Comparison of ENCODE assay signal across 13 mouse cellular contexts in the genomic region with DNA sequence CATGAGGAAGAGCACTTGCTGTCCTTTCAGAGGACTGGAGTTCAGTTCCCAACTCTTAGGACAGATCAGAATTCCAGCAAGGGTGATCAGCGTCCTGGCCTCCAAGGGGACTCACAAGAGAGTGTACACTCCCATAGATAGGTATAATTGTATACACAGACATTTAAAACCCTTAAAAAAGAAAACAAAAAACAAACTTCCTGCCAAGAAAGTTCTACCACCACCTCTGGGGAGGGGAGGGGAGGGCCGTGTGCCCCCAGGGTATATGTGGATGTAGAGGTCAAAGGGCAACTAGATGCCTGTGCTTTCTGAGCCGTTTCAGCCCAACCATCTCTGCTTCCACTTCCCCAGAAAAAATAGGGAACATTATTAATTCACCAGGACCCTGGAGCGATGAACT.
"Had no signal": no experiment of that assay in that cellular context is flagged by ENCODE, and none has a peak within 500 bp of the region (broad histone marks: within the 10 kb centered on the region; RNA-seq: fewer than 3 reads in every experiment).

No protein-coding gene starts in this region.

- DNase-seq: lung, postnatal 4 days; retina, postnatal 1 day; right cerebral cortex, postnatal 4 days; spleen, adult 18-20 months; thymus, adult 18-20 months; thymus, postnatal 14 days had no signal

- ATAC-seq: intestine, embryonic 15.5 days; liver, embryonic 12.5 days; midbrain, embryonic 16.5 days had no signal

- H3K27ac ChIP-seq: intestine, embryonic 15.5 days; left cerebral cortex, adult 2 months; limb, embryonic 10.5 days; liver, embryonic 12.5 days; midbrain, embryonic 10.5 days; neural tube, embryonic 13.5 days had no signal

- H3K4me2 ChIP-seq: intestine, embryonic 15.5 days; liver, embryonic 12.5 days; neural tube, embryonic 13.5 days had no signal

- H3K9me3 ChIP-seq: intestine, embryonic 15.5 days; limb, embryonic 10.5 days; liver, embryonic 12.5 days; midbrain, embryonic 10.5 days; neural tube, embryonic 13.5 days had no signal

- H3K36me3 ChIP-seq: intestine, embryonic 15.5 days; limb, embryonic 10.5 days; liver, embryonic 12.5 days; midbrain, embryonic 10.5 days; neural tube, embryonic 13.5 days had no signal

- H3K4me3 ChIP-seq: intestine, embryonic 15.5 days; left cerebral cortex, adult 2 months; limb, embryonic 10.5 days; liver, embryonic 12.5 days; midbrain, embryonic 10.5 days; neural tube, embryonic 13.5 days had no signal

- H3K9ac ChIP-seq: intestine, embryonic 15.5 days; liver, embryonic 12.5 days; neural tube, embryonic 13.5 days had no signal

- H3K4me1 ChIP-seq: intestine, embryonic 15.5 days; limb, embryonic 10.5 days; neural tube, embryonic 13.5 days had no signal

- H3K27me3 ChIP-seq: intestine, embryonic 15.5 days; liver, embryonic 12.5 days; neural tube, embryonic 13.5 days had no signal
